ENCODE assay signal across 18 mouse cellular contexts in genomic region chr2:155030831-155031230, GRCm38 (mm10). TPM values are rescaled to one million over a fixed set of nuclear protein-coding genes. Genes with fewer than 3 reads are reported as not detected.
"Had no signal": no experiment of that assay in that cellular context is flagged by ENCODE, and none has a peak within 500 bp of the region (broad histone marks: within the 10 kb centered on the region; RNA-seq: fewer than 3 reads in every experiment).

No protein-coding gene starts in this region.

- H3K9ac ChIP-seq: limb, embryonic 13.5 days; liver, embryonic 14.5 days; midbrain, embryonic 12.5 days; neural tube, embryonic 15.5 days had no signal

- H3K27ac ChIP-seq: limb, embryonic 13.5 days; liver, embryonic 14.5 days; midbrain, embryonic 12.5 days; neural tube, embryonic 15.5 days had no signal

- DNase-seq: kidney, adult 8-10 months; kidney, postnatal 25 days; layer of hippocampus, adult 9-11 months; layer of hippocampus, postnatal 36 days; lung, adult 2 months; lung, postnatal 14 days; right cerebral cortex, adult 18-20 months; right cerebral cortex, postnatal 25 days; thymus, adult 18-20 months; thymus, postnatal 14 days had no signal

- H3K4me3 ChIP-seq: limb, embryonic 13.5 days; midbrain, embryonic 12.5 days; myocyte; neural tube, embryonic 15.5 days had no signal

- H3K36me3 ChIP-seq: limb, embryonic 13.5 days; midbrain, embryonic 12.5 days; neural tube, embryonic 15.5 days had no signal

- H3K4me1 ChIP-seq: limb, embryonic 13.5 days; midbrain, embryonic 12.5 days; neural tube, embryonic 15.5 days had no signal

- H3K27me3 ChIP-seq: limb, embryonic 13.5 days; neural tube, embryonic 15.5 days had no signal

- H3K4me2 ChIP-seq: limb, embryonic 13.5 days; midbrain, embryonic 12.5 days; neural tube, embryonic 15.5 days had no signal

- H3K9me3 ChIP-seq: limb, embryonic 13.5 days; midbrain, embryonic 12.5 days; neural tube, embryonic 15.5 days had no signal

RNA-seq across cellular contexts. Expression of gene Gm14226, which starts 12.8 kb away (rescaled TPM):
- total RNA-seq: liver, adult 2 months; megakaryocyte-erythroid progenitor cell, adult 5-6 weeks had no signal
- polyA plus RNA-seq: liver, adult 2 months; myocyte; small intestine, adult 2 months had no signal
